Mouse (Mus musculus) adrenal gland, postnatal 14 days (tissue): ENCODE data around the gene Sntg2. TPM values are rescaled to one million over a fixed set of nuclear protein-coding genes. Genes with fewer than 3 reads are reported as not detected.

Experiments used
- DNase-seq: peaks from one replicate; pipeline ENCODE4 v3.0.0; 2021; ENCODE audit warnings: mixed read lengths
- total RNA-seq: library from RNA; stranded (reverse); gene quantifications from 2 replicates; pipeline ENCODE4 v1.2.3, GENCODE M21; 2021

Sntg2 gene
- total RNA-seq, 1 experiment from 2014 or later = 0.85 TPM

DNA sequence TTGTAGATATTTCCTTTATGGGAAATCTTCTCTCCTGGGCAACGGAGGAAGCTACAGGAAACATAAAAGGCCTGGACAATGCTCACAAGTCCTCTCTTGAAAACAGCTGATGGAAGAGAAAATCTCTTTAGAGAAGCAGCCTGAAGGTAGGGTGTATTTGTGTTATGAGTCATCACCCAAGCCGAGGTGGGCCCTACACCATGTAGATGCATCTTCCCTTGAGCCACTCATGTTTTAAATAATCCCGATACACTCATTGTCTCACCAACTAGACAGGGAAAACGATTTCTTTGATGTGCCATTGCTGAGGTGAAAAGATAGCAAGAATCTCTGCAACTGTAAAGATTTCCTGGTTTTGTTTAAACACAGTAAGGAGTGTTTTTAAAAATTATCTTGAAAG is 89.4 kb downstream of the Sntg2 start:
- DNase-seq = no peak

DNA sequence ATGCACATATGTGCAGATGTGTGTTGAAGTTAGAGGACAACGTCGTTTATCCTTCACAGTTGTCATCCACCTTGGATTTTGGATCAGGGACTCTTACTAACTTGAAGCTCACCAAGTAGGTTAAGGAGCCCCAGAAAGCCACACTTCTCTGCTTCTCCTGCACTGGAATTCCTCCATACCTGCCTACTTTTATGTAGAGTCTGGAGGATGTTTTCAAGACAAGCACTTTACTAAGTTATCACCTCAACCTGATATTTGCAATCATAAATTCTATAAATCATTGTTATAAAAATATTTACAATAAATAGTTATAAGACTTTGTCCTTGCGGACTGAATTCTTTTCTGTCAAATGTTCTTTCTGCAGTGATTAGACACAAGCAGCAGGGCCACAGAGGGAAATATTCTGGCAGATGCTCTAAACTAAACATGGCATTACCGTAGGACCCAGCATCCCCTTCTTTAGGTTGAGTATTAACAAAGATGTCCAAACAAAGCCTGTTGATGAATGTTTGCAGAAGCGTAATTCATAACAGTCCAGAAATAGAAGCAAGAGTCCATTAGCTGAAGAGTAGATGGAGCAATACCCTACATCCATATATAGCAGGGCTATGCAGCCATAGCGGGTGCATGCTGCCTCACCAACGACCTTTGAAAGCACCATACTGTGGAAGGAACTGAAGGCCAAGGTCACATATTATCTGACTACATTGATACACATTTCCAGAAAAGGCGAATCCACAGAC is 100.8 kb downstream of the Sntg2 start:
- no peak for DNase-seq

DNA sequence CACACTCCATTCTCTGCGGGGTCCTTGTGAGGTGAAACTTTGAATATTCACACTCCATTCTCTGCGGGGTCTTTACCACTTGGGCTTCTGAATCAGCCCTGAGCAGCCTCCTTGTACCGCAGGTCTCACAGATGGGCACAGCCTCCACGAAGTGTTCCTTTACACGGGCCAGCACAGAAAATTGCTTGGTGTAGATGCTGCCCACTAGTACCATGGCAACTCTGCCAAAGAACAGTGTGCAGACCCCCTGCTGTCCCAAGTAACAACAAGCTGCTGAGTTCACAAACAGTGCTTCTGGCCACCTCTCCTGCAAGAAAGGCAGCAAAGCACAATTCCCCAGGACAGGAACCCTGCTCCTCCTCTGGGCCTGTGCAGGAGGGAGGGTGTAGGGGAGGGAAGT is 109.0 kb downstream of the Sntg2 start:
- DNase-seq = no peak

DNA sequence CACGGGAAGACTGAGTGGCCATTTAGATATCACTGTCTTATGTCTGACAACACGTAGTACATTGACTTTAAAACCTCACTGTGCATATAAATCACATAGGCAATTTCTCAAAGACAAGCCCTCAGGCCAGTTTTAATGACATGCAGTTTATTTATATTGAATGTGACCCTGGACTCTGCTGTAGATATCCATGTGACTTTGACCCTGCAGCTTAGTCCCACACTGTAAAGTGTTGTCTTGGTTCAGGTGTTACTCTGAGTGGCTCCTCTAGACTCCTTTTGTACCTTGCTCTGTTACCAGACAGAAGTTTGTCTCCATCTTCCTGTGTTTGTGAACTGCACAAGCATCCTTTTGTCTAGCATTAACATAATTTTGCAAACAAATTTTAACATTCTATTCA is 112.0 kb downstream of the Sntg2 start:
- no peak for DNase-seq

DNA sequence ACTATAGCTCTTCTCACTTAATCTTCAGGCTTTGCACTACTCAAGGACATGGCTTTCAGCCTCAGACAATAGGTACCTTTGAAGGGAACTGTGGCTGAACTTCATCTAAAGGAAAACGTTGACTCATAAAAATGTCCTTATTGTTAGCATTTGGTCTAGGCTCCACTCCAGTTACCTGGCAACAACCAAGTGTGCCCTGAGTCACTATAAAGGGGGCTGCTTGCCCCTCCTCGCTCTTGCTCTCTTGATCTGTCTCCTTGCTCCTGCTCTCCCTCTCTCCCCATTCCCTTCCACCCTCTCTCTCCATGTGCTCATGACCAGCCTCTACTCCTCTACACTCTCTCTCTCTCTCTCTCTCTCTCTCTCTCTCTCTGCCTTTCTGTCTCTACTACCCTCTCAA is 114.5 kb downstream of the Sntg2 start:
- DNase-seq = no peak

DNA sequence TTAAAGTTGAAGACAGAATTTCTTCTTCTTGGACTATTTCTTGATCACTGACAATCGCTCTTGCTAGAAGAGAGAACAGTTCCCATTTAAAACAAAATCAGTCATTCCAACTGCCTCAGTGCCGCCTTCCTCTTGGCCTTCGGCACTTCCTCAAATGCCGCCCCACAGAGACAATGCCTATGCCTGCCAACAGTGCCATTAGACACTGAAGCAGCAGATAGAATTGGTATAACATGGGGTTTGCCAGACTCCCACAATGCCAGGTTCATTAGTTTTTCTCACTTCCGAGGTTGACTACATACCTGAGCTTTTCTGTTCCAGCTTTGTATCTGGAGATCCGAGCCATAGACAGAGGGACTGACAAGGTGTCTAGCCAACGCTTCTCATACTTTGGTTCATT is 115.5 kb downstream of the Sntg2 start:
- no peak for DNase-seq

DNA sequence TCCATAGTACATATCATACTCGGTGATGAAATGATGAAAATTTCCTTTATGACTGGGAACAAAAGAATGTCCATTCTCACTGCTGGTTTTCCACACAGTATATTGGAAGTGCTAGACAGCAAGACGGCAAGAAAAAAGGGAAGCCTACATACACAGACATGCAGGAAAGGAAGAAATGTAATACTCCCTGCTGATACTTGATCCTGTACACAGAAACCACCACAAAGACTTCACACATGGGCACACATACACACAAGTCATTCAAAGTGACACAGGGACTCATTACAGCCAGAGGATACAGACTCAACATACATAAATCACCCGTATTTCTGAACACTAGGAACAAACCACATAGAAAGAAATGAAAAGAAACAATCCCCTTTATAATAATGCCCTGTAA is 117.0 kb downstream of the Sntg2 start:
- no peak for DNase-seq

DNA sequence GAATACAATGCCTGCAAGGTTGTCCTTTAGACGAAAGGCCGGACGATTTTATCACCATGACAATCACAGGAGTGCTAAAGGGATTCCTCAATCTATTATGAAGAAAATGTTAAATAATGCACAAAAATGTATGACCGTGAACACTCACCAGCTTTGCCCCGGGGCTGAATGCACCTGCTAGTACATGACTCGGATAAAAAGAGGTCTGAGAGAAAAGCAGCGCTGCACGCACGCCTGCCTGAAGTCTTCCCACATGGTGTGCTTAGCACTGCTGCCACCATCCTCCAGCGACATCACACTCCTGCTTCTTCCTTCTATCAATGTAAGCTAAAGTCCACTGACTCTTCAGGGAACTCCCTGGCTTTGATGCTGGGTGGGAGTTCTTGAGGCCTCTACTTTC is 118.6 kb downstream of the Sntg2 start:
- DNase-seq = no peak

DNA sequence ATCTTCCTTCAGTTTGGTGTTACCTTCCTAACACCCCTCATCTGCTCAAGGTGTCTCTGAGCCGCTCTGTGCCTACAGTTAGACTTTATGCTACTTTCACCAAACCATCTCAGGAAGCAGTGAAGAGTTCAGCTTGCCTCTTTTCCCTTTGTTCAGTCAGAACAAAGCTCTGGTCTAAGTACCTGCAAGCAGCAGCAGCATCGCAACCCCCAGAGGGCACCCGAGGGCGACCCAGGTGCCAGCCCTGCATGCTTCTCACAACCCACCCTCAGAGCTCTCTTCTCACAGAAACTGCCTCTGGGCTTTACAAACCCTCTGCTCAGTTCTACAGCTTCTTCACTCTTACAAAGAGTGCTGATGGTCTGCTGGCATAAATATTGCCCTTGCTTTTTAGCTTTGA is 120.8 kb downstream of the Sntg2 start:
- no peak for DNase-seq

DNA sequence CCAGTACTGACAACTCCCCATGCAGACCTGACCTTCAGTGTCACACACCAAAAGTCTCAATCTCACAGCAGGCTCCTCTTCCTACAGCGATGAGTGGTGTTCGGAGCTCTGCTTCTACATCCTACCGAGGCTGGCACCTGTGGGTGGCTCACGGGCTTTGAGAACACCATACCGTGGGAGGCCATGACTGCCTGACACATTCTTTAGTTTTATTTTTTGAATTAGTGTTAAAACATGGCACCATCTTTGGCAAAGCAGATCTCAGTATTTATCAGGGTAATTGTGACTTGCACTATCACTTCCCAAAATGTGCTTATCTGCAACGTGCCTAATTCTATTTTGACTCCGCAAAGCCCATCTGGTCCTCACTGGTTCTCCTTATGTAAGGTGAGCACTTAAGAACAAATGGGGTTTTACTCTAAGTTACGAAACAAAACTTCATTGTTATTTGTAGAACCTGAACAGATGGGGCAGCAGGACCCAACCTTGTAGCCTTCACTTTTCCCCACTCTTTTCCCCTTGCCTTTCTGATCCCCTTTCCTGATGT is 121.8 kb downstream of the Sntg2 start:
- no peak for DNase-seq

DNA sequence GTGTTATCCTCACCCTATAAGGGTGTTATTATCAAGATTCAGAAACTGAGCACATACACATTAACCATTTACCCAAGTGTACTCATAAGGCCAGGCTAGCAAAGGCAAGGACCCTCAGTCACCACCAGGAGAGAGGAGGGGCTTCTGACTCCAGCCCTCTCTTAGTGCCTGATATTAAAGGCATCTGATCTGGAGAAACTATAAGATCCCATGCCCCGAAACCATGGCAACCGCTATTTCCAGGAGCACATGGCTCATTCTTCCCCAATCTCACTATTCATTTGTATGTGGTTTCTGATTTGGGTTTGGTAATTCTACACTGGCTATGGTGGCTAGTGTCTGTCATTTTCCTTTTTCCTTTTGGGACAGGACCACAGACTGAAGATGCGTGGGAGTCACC is 124.1 kb downstream of the Sntg2 start:
- DNase-seq = no peak

DNA sequence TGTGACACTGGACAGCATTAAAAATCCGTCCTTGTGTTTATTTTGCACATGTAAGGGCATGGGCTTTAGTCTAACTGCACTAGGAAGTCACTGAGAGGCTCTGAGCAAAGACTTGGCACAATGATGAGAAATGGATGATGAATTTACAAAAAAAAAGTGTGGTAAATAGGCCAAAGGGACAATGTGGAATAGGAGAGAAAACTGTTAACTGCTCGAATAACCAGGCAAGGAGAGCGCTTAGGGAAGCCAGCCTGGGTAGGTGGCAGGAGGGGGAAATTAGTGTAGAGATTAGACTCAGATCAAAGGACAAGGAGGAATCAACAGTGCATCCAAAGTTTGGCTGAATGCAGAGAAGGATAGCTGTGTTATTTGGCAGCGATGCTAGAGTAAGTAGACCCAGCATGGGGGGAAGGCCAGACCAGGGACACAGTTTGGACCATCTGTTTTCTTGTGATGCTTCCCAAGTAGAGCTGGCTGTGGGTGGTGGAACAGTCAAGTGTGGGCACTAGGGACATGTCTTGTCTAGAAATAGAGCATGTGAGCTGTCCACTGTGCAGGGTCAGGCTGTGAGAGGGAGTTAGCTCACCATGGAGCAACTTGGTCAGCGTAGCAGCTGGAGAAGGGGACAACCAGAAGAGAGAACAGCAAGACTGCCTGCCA is 126.8 kb downstream of the Sntg2 start:
- DNase-seq = no peak

DNA sequence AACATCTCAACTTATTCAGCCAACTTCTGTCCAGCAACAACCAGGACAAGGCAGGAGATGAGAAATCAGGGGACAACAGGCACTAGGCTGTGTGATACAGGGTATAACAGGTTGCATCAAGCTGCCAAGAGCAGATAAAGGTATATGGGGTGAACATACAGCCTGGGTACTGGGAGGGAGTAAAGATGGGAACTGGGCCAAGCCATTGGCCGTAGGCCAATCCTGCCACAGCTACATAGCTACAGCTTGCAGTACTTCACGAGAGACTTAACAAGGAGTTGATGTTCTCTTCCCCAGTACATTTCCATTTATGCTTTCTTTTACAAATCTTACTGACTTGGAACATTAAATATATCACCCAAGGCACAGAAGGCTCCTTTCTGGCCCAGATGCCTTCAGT is 129.0 kb downstream of the Sntg2 start:
- peak; percentile 47 for DNase-seq

DNA sequence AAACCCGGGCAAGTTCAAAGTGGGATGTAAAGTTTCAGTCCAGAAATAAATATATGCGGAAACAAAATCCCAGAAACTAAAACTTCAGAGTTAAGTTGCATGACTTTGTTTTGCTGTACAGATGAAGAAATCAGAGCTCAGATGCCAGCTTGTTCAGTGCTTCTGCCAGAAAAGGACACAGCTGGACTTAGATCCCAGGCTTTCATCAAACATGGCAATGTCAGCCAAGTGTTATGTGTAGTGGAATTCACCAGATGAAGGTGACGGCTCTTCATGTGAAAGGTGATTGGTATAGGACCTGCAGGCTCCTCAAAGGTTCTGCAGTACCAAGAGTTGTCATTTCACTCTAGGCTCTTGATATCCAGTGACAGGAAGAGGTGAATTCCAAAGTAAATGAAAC is 132.3 kb downstream of the Sntg2 start:
- DNase-seq = peak; percentile 19

DNA sequence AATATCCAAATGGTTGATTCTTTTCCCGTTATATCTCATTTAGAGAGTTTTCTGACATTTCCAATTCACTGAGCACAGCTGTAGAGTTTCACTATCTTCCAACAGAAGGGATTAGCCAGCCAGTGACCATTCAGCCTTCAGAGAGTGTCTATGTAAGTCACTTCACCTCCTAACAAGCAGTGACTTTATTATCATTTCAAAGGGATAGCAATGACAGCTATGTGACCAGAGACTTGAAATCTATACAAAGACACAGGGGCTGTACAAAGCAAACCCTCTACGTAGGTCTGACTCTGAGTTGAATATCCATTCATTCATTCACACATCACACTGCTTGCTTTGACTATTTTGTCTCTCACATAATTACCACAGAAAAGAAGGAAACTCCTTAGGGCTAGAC is 138.2 kb downstream of the Sntg2 start:
- DNase-seq = no peak

DNA sequence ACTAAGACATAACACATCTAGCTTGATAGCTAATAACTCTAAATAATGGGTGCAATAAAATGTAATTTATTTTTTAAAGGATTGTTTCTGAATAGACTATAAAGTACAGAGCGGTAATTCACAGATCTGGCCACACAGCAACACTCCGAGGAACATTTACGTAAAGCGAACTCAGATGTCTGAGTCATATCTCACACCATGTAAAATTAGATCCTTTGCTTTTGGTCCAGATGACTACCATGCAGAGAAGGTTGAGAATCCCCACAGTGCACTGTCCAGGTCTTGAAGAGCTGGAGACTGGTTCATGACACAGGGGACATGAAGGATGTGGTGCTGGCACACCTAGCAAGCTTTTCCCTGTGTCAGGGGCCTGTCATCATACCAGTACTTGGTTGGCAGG is 145.2 kb downstream of the Sntg2 start:
- no peak for DNase-seq

DNA sequence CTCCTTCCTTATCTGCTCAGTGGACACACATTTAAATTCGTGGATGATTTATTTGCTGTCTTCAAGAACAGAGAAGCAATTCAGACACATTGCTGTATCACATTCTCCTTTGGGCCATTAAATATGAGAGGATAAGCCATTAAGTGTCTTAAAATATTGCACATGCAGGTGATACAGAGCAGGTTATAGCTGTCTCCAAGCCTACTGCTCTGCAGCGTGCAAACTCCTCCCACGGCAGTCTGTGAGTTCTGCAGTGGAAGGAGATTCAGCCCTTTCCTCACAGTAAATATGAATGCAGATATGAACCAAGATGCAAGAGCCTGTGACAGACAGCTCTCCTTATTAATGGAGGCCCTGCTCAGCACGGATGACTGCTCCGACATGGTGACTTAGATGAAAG is 146.9 kb downstream of the Sntg2 start:
- DNase-seq = no peak

DNA sequence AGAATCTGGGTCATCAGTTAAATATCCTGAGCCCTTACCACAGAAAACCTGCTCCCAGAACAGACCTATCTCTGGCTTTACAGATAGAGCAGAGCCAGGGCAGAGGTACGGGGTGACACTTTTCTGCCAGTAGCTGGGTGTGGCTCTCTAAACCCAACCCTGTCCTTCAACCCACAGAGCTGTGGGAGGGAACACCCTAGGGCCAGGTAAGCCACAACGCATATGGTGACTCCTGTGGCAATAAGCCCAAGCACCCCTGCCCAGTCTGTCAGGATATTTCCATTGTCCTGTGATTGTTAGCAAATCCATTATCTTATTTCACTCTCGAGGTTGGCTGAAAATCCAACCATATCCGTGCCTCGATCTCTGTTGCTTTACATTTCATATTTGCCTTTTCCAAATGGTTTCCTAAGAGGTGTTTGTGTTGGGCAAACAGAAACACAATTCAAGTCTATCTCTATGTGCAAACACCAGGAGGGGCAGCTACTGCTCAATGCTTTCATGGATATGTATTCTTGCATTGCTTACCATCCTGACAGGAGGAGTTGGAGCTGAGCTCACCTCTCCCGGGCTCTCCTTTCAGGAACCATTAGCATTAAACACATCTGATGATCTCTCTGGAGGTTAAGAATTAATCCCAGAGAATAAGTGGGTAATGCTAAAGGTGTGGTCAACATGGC is 156.3 kb downstream of the Sntg2 start:
- DNase-seq = no peak

DNA sequence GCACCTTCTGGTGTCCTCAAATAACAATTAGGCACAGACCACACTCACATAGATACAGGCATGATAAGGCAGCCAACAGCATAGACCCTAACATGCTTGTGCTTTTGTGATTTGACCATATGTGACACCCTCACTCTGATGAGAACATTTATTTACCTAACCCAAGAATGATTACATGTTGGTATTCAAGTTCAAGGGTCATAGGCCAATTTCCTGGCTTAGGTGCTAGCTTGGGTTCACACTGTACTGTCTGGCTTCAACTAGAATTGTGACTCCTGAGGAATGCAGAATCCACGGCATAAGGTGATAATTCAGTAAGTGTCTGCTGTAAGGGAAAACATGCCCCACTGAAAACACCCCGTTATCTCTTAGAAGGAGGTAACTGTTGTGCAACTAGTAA is 158.4 kb downstream of the Sntg2 start:
- no peak for DNase-seq

DNA sequence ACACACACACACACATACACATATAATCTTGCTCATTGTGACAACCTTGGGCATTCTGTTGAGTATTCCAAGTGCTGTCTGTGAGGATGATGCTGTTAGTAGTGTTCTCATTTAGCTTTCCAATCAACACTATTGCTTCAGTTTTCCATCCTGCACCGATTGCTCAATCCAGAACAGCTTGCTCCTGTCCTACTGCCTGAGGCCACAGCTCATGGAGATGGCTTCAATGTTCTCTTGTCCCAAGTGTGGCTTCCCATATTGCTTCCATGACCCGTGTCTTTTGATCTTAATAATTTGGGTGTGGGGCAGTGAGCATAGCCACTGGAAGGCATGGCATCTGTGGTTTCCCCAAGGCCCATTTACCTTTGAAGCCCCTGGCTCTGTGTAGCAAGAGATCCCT is 162.8 kb downstream of the Sntg2 start:
- no peak for DNase-seq

DNA sequence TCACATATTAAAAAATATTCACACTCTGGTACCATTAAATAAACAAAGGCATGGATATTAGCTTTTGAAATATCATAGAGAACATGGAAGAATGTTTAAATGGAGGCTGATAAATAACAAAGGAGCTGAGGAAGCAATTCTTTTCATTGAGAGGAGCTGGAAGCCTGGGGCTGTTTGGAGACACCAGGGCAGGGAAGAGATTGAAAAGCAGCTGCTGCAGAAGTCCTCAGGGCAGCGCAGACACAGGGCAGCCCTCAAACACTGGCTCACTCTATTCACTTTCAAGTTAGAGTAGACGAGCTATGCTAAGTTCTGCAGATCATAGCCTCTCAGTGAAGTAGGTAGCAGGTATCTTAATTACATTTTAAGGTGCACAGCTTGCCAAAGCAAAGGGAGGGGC is 164.6 kb downstream of the Sntg2 start:
- no peak for DNase-seq

DNA sequence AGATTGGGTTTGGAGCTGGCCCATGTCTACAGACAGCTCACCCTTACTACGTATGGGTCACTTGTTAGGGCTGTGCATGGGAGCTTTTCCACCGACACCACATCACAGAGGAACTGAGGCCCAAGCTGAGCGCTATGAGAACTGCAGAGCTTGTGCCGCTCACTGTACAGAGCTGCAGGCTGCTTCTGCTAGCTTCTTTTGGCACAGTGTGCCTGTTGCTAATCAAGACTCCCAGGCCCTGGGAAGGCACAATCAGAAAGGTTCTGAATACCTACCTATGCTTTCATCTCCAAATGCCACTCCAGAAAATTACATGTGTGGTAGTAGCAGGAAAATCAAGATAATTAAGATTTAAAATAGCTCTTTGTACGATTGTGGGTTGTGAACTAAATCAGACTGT is 165.1 kb downstream of the Sntg2 start:
- DNase-seq = no peak

DNA sequence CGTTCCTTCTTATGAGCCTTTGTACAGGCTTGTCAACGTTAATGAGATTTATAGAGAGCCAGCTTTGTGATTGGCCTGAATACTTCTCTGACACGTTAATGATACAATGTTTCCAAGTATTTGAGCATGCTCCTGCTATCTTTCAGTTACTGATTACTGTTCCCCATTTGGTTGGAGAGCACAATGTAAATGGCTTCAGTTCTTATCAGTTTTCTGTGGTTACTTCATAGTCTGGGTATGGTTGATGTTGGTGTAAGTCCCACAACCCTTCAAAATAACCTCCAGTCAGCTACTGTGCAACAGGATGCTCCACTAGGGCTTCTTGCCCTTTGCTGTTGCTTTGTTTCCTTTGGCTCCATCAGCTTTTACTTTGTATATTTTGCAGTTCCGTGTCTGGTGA is 168.7 kb downstream of the Sntg2 start:
- no peak for DNase-seq

DNA sequence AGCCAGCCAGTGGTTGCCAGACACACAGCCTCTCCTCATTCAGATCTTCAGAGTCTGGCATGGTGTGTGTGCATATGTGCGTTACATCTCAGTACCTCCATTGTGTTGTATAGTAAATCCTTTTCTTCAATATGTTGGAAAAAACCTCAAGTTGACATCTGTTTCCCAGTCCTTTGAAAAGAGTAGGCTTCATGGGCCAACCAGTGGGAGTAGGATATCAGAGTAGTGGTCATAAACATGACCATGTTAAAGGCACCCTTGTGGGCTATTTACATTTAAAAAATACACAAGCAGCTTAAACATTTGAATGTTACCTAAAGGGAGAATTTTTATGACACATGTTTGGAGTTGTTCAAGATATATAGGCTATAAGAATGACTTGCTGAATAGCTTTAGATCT is 170.4 kb downstream of the Sntg2 start:
- no peak for DNase-seq
